Mouse (Mus musculus): Measurements from ENCODE around the gene Dcdc2a.
A peak's percentile ranks its signal among the peaks of the same experiment; 100 is the strongest.

Dcdc2a gene

DNA sequence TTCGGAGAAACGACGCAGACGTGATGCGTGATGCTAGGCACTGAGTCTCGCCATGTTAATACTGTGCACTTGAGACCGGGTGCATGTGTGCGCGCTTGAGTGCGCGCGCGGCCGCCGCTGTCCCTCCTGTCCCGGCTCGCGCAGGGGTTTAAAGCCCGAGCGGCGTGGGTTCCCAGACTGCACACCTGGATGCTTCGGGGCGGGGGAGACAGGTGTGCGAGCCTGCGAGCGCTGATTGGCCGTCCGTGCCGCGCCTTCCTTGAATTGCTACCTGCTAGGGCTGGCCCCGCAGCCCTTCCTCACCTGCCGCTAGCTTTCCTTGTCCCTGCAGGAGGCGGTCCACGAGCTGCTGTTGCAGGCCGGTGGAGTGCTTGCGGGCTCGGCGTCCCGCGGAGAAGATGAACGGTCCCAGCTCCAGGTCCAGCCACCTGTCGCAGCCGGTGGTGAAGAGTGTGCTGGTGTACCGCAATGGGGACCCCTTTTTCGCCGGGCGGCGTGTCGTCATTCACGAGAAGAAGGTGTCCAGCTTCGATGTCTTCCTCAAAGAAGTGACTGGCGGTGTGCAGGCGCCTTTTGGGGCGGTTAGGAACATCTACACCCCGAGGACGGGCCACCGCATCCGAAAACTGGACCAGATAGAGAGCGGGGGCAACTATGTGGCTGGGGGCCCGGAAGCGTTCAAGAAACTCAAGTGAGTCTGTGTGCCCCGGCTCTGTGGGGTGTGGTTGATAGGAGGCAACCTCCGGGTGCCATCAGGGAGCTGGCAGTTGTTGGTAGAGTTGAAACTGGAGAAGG lies at the start of gene Dcdc2a:
TSS of gene Dcdc2a (plus strand) at position 132 of the 795 bp plus-strand sequence.
- peak; percentile 7 for DNase-seq

DNA sequence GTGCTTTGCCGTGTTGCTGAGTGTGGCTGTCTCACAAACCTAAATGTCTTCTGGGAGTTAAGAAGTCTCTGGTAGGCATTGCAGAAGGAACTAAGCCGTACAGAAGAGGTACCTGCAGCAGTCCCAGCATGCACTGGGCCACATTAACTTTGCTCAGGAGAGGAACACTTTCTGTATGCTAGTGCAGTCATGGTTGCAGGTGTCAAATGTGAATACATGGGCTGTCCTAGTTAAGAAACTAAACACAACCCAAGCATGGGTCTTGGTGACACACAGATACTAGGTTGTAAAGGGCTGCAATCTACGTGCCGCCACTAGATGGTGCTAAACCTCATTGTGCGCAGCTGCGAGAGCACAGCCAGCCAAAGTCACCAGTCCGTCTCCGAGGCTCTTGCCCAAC lies 48.7 kb upstream of the Dcdc2a start:
- DNase-seq, result no peak

DNA sequence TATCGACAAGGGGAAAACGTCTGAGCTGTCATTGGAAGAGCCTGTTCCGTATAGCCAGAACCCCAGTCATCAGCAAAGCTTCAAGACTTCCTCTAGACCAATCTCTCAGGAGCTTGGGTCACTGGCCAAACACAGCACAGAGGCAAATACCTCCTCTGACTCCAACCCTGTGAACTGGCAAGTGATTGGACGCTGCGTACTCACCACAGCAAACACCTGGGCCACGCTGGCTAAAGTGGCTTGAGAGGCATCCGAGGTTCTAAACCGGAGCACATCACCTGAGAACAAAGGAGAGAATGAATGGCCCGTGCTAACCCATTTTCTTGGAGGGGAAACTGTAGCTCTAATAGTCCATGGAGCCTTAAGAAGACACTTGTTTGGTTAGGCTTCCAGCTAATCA lies 37.5 kb upstream of the Dcdc2a start:
- DNase-seq, result no peak

DNA sequence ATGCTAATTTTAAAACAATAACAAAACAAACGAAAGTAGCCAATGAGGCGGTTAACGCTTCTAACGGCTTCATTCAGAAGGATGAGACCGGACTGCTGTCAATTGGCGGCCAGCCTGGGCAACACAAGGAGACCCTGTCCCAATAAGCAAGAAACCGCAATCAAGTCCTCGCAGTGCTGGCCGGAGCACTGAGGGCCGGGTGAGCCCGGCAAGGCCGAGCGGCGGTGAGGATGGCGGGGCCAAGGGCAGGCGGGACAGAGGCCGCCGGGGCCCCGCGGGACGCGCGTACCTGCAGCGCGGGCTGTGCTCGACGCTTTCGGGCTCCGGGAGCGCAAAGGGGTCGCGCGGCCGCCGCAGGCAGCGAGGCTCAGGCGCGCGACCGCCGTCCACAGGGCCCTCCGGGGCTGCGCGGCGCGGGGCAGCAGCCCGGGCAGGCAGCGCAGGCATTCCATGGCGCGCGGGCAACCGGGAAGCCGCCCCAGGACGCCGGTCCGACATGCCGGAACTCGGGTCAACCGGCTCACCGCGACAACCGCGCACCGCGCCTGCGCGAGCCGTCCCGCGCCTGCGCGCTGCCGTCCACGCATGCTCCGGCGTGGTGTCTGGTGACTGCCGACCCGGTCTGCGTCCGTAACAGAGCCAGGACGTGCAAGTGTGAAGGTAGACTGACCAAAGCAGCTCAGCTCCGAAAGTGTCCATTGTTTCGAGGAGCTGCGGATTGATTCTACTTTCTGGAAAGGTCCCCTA lies 35.8 kb upstream of the Dcdc2a start, which contains the start of gene Mrs2:
TSS of gene Mrs2 (minus strand) at position 587 of the 747 bp plus-strand sequence.
- peak; percentile 88 for DNase-seq

DNA sequence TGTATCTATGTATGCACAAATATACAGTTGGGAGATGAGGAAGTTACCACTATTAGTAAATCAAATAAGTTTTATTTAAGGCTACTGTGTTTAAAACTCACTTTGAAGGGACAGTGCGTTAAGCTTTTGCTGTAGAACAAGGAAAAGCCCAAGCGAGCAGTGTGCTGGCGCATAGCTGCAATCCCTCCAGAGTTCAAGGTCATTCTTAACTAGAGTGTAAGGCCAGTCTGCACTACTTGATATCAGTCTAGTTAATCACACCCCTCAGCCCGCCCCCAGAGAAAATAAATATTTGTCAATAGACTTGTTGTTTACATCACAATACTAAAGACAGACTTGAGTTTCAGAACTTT lies 35.3 kb upstream of the Dcdc2a start:
- no peak for DNase-seq

DNA sequence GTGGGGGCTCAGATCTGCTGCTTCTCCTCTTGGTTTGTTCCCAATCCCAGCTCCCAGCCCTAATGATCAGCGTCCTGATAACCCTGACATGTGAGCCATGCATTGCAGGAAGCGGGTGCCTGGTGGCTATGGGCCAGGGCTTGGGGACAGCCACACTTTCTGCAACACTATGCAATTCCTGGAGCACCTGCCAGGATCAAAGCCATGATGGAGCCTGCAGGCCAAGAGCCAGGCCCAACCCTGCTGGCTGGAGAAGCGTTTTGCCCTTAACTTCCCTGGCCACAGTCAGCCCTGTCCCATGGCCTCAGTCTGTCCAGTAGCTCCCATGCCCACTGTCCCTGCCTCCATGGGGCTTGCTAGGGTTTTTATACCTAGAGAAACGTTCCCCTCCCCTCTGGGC lies 33.4 kb upstream of the Dcdc2a start:
- no peak for DNase-seq

DNA sequence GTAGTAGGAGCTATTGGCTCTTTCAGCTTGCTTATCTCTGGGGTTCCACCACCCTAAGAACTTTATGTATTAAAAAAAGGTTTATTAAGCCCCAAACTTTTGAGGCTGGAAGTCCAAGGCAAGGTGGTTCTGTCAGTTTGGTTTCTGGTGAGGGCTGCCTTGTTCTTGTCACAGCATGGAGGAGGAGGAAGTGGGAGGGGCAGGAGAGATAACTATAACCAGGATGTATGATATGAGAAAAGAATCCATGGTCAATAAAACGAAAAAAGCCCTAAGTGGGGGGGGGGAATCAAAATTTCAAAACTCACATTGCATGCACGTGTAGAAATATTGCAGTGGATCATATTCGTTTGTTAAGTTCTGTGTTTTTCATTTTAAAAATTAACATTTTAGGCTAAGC lies 32.7 kb upstream of the Dcdc2a start:
- no peak for DNase-seq

DNA sequence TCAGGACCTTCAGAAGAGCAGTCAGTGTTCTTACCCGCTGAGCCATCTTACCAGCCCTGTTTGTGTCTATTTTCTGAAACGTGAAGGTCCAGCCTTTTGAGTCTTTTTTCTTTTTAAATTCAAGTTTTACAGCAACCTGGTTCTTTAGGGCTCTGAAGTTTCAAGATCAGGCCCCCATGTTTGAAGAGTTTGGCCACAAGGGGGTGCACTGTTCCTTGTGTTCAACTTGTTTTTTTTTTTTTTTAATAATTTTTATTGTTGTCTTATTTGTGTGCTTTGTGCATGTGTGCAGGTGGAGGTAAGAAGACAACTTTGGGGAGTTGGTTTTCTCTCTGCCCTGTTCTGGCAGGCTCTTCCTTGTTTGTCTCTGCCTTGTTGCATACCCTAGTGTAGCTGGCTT lies 31.1 kb upstream of the Dcdc2a start:
- no peak for DNase-seq

DNA sequence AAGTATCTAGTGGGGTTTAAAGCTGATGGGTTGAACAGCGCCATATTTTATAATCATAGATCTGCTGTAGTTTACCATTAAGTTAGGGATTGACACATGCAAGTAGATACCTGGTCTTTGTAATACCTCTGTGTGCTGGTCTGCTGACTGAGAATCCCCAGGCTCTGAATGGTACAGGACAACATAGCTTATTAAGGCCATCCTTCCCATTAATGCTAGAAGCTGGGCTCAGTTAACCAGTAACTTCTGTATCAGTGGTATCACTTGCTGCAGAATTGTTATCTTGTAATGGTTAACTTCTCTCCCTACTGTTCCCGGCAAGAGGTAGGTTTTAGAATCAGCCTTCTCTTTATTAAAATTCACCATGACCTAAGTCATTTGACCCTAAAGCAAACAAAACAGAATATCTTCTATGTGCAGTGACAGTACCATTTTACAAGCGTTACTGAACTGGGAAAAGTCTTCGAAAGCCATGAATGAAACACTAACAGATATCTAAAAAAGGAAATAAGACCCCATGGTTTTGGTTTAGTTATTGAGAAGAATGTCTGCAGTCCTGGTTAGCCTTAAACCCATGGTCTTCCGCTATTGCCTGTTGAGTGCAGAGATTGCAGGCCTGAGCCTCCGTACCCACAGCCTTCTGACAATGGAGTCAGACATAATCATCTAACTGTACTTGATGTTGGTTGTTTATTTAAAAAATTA lies 29.2 kb upstream of the Dcdc2a start:
- no peak for DNase-seq

DNA sequence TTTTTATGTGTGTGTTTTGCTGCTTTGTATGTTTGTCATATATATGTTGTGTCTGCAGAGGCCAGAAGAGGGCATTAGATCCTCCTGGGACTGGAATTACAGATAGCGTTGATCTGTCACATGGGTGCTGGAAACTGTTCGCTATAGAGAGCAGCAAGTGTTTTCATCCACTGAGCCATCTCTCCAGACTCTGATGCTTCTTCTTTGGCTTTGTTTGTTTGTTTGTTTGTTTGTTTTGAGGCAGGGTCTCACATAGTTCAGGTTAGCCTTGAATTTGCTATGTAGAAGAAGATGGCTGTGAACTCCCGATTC lies 28.7 kb upstream of the Dcdc2a start:
- DNase-seq, result no peak

DNA sequence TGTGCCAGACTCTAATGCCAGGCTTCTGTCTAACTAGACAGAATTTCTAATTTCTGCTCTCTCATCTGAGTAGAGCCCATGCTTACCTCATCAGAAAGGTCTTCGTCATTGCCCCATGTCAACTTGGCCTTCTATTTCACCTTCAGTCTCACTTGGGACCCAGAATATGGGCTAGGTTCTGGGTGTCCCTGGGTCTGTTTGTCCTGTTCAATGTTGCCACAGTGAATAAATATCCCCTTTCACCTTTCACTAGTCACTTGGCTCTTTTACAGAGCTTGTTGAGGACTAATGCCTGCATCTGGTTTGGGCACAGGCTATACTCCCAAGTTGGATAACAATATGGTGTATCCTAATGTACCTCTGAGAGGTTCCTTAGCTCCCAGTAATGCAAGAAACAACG lies 16.3 kb upstream of the Dcdc2a start:
- no peak for DNase-seq

DNA sequence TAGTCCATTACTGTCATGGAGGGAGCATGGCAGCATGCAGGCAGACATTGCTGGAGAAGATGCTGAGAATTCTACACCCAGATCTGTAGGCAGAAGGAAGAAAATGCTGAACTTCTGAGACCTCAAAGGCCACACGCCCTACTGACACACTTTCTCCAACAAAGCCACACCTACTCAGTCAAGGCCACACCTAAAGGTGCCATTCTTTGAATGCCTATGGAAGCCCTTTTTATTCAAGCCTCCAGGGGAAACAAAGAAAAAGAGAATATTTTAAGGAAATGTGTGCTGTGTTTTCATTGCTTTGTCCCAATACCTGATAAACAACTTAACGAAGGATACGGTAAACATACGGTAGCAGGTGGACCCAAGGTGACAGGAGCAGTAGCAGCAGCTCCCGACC lies 3.1 kb upstream of the Dcdc2a start:
- no peak for DNase-seq

DNA sequence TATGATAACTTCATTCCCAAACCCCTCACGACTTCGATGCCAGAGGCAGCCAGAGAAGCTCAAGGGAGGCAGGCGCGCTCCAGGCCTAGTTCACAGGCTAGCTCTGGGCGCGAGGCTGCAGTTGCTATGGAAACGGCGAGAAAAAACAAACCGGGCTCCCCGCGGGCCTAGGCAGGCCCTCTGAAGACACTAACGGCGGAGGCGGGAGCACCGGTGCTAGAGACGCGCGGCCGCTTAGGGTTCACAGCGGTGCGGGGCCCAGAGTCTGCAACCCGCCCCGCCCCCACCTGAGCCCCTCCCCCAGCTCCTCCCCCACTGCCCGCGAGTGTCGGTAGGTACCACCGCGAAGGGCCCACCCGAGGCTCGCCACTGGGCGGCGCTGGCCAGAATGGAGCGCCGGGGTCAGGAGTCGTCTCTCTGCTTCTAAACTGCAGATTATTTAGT lies 671 bp upstream of the Dcdc2a start:
- DNase-seq, result peak; percentile 72

DNA sequence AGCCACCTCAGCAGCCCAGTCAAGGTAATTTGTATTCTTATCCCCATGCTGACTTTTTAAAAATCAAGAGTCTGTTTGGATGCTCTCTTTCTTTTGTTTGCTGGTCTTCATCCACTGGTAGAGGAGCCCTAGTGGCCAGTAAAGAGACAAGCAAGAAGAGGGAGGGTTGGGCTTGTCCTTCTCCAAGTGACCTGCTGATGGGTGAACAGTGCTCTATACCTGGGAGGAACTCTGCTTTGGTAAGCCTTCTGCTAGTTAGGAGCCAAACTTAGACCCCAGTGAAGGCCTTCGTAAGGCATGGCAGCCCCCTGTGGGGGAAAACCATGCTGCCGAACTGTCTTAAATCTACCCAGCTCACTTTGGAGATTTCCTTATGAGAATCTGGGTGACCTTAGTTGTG lies 10.9 kb downstream of the Dcdc2a start:
- no peak for DNase-seq

DNA sequence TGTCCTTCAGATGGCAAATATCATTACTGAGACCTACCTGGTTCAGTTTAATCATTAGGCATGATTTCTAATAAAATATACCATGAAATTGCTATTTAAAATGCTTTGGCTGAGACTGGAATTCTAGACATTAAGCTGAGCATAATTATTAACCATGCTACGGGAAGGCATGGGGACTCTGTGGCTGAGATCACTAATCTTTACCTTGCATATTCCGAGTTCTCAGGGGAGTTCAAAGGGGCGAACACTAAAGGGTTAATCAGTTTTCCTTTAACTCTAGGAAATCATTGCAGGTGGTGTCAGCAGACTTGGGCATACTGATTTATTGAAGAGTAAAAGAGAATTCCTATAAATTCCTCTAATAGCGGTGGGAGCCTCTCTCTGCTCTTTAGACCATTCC lies 11.4 kb downstream of the Dcdc2a start:
- DNase-seq, result no peak

DNA sequence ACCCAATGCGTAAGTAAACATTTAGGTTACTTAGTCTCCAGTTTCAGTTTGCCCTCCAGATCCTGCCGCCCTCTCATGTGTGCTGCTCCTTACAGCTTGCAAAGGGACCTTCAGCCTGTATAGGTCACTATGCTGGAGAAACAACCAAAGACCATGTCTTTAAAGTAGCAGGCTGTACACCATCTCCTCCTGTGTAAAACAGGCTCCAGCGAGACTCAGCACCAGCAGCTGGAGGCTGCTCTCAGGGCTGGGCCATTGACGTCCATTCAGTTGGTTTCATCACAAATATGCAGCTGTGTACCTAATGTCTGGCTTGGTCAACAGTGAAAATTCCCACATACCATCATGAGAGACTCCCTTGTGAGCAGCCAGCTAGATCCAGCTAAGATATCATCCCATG lies 14.0 kb downstream of the Dcdc2a start:
- no peak for DNase-seq

DNA sequence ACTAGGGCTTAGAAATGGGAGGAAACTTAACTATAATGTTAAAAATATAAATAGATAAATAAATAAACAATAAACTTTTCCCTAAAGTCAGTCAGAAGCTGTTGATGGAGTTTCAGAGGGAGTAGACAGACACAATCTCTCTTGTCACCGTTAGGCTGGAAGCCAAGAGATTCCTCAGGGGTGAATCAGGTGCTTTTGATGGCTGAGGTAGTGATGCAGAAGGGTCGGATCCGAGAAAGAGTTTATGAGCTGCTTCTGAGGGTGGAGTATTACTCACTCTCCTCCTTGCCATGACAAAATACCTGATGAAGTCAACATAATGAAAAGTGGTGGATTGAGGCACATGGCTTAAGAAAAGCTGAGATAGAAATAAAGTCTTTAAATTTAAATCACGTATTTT lies 15.0 kb downstream of the Dcdc2a start:
- DNase-seq, result no peak

DNA sequence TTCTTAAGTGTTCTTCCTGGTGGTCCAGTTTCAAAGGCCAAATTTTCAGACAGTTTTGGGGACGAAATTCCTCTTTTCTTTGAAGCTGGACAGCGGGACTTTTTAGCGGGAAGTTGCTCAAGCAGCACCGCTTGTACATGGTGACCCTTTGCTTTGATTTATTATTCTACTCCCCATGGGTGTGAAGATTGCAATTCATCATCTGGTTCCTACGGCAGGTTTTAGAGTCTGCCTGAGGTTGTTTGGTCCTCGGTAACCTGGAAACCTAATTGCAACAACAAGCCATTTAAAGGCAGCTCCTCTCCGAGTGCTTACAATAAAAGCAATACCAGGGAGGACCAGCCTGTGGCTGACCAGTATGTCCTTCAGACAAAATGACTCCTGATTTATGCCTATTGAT lies 21.5 kb downstream of the Dcdc2a start:
- DNase-seq, result no peak

DNA sequence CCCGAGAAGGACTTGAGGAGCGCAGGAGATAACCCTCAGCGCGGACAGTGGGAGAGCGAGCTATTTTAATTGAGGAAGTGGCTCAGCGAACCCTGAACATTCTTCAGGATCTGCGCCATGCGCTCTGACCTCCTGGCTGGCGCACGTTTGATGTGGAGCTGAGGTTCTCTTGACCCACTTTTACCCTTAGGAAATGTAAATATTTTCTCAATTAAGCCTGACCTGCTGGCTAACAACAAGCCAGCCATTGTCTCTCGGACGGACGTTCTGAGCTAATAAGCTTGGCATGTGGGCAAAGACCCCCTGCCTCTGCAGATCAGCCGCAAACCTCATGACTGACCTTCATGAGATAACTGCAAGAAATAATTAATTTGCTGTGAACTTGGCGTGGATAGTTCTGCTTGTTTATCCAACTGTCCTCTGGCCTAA lies 27.4 kb downstream of the Dcdc2a start:
- DNase-seq, result no peak

DNA sequence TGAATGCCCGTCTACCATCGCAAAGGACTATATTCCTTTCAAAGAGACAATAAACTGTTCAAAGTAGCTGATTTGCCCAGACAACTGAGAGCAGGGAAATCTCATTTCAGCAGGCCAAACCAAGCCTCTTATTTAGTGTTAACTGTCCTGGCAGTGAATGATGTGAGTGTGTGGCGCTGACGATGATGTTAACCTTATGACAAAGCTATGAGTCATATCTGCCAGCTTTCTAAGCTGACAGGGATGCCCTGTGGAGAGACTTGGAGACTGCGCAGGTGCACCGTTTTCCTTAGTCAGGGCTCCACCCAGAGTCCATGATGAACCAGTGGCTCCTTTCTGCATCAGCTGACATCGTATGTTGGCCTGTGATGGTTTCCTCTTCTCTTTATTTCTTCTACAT lies 29.3 kb downstream of the Dcdc2a start:
- no peak for DNase-seq

DNA sequence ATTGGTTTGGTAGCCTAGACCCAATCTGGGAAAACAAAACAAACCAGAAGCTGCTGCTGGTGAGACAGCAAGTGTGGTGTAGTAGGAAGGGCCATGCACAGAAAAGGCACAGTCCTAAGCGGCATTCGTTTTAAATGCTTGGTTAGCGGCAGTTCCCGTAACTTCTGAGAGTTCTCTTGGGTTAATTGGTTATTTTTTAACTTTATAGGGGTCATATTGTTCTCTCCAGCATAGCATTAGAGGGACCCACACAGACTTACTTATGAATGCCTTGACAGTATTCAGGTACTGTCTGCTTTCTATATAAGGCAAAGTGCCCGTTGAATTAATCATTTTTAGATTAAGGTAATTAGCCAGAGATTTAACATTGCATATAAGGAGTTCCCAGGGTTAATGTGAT lies 35.5 kb downstream of the Dcdc2a start:
- no peak for DNase-seq

DNA sequence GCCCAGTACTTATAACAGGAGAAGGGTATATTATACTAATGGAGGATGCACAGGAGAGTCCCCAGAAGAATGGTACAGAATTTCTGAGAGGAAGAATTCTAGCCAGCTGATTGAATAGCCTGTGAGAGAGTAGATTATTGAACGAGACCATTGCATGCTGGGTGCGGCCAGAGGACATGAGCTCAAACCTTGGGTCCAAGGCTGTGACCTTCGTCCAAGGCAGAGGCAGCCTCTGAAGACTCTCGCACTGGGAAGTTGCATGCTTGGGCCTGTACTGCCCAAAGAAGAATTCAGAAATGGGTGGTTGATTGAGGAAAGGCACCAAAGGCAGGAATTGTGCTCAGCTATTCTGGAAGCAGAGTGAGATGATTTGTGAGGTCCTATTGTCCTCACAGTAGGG lies 38.0 kb downstream of the Dcdc2a start:
- no peak for DNase-seq

DNA sequence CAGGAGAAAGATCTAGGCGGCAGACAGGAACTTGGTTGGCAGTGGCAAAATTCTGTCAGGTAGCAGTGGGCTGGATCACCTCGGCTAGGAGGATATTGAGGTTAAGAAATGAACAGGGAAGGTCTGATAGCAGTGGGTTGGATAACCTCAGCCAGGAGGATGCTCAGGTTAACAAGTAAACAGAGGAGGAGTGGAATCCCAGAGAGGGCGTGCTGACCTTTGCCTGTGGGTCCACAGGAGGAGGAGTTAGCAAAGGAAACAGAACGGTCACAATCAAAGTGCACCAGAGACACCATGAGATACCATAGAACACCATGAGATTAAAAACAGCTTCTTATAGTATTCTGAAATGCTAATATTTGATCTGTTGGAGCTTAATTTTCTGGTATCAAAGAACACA lies 38.6 kb downstream of the Dcdc2a start:
- DNase-seq, result no peak

DNA sequence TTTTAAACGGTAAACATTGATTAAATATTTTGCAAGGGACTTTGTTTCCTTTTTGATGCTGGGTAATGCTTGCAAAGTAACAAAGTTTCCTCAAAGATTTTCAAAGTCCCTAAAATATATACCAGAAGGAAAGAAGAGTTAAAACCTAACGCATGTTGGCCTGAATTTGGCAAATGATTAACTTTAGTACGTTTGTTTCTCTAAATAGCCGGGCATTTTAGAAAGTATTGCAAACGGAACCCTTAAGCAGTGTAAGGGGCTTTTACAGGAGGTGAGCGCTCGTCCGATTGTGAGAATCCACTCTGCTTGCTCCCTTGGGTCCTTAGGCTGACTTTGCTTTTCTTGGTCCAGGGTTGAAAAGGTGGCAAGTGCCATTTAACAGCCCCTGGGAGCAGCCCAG lies 41.5 kb downstream of the Dcdc2a start:
- DNase-seq, result no peak
